Mouse (Mus musculus) megakaryocyte, embryonic 14.5 days (primary cell): ENCODE data around the gene Akna.

ENCODE experiments used
- FLI1 ChIP-seq: IDR thresholded peaks from 2 replicates; pipeline ENCODE4 v1.6.1; 2012; ENCODE audit warnings: low read length, inconsistent platforms, mixed read lengths
- GATA1 ChIP-seq: IDR thresholded peaks from 3 replicates; pipeline ENCODE4 v1.6.1; 2012; ENCODE audit warnings: mixed read lengths, low read length, inconsistent platforms, borderline replicate concordance

DNA sequence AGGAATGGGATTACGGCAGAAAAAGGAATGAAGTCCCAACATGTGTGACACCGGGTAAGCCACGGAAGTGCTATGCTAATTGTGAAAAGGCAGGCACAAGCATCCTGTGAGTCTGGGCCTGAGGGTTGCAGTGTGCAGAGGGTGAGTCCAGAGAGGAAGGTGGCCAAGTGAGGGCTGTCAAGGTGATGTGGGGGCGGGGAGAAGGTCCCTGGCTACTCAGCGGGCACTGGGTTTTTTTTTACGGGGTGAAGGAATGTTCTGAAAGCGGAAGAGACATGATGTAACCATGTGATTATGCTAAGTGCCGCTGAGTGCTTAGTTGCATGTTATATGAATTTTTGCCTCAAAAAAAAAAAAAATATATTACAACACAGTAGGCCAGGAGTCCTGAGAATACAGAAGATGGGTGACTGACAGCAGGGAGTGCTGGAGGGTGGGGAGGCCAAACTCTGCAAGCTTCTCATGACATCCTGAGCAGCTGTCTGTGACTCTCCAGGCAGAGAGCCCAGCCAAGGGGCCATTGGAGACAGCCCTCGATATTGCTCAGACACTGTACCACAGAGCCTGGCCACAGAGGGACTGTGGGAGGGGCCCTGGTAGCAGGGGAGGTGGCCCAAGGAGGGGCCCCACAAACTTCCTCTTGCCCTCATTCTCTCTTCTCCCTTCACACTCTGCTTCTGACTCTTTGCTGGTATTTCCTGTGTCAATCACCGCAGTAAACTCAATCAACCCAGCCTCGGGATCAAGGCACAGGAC lies 4.1 kb downstream of the Akna start:
- no peak for TF ChIP-seq GATA1
- no peak for TF ChIP-seq FLI1
